Mouse (Mus musculus): ENCODE data around the gene Iqcf3. TPM values are rescaled to one million over a fixed set of nuclear protein-coding genes. Genes with fewer than 3 reads are reported as not detected.
"Not testable (repeated sequence)": the region's sequence is repeated elsewhere in the genome, so short reads cannot be mapped to it uniquely, and the experiment has no call there.

The Iqcf3 gene
- not detected in 2 replicates for polyA plus RNA-seq (2016; fragmentation: Nextera tagmentation; extraction: Ambion mirVana)

- H3K36me3 ChIP-seq, result no peaks in the 10 kb centered on the region
- no peak within 1 kb of the TSS for H3K9ac ChIP-seq
- no peaks in the 10 kb centered on the region for H3K4me1 ChIP-seq
- H3K9me3 ChIP-seq (replicated peaks), result no peaks in the 10 kb centered on the region
- no peak within 1 kb of the TSS for H3K4me2 ChIP-seq (replicated peaks)
- H3K27me3 ChIP-seq, result no peaks in the 10 kb centered on the region
- ATAC-seq (ENCODE audit: low FRiP score), result no peak
- no peak within 1 kb of the TSS for H3K27ac ChIP-seq
- no peak within 1 kb of the TSS for H3K4me3 ChIP-seq
- 86% methylated on average over 5 of the region's 5 CpGs for WGBS
These were observed at the start of gene Iqcf3 for GRCm38 (mm10) chr9:106561531-106561930. Gene Iqcf3 (minus strand): TSS chr9:106561631.

DNA sequence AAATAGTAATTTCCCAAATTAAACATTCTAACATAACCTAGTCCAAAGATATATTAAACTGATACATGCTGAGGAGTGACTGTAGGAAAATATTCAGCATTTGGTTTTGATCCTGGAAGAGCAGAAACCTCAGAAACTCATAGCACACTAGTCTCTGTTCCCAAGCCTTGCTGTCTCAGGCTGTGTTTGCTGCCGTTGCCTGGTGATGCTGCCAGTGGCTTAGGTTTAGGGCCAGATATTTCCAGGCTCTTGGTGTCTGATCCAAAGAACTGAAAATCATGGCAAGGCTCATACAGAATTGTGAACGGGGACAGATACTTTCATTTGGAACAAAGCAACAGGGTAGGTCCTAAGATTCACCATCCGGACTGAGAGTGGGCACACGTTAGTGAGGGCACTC, 49.3 kb upstream of the Iqcf3 start:
- H3K4me2 ChIP-seq (replicated peaks), result no peak overlapping the region
- H3K4me3 ChIP-seq, result no peak overlapping the region
- H3K27me3 ChIP-seq, result no peaks in the 10 kb centered on the region
- H3K4me1 ChIP-seq, result no peaks in the 10 kb centered on the region
- 89% methylated on average over 4 of the region's 4 CpGs for WGBS
- H3K36me3 ChIP-seq, result no peaks in the 10 kb centered on the region
- no peak overlapping the region for H3K9ac ChIP-seq
- no peak overlapping the region for H3K27ac ChIP-seq
- no peaks in the 10 kb centered on the region for H3K9me3 ChIP-seq (replicated peaks)
- no peak for ATAC-seq (ENCODE audit: low FRiP score)

GRCm38 (mm10) chr9:106600546-106600945, 39.1 kb upstream of the Iqcf3 start:
- no peak for ATAC-seq (ENCODE audit: low FRiP score)
- peaks cover 2% of the 10 kb centered on the region; the same call in 1 of the 2 replicates for H3K4me1 ChIP-seq
- H3K9ac ChIP-seq, result no peak overlapping the region
- no peak overlapping the region for H3K27ac ChIP-seq
- H3K4me2 ChIP-seq (replicated peaks), result no peak overlapping the region
- no peaks in the 10 kb centered on the region for H3K9me3 ChIP-seq (replicated peaks)
- no peak overlapping the region for H3K4me3 ChIP-seq
- no peaks in the 10 kb centered on the region for H3K36me3 ChIP-seq
- 27% methylated on average over 8 of the region's 8 CpGs for WGBS
- H3K27me3 ChIP-seq, result no peaks in the 10 kb centered on the region; the same call in 1 of the 2 replicates

DNA sequence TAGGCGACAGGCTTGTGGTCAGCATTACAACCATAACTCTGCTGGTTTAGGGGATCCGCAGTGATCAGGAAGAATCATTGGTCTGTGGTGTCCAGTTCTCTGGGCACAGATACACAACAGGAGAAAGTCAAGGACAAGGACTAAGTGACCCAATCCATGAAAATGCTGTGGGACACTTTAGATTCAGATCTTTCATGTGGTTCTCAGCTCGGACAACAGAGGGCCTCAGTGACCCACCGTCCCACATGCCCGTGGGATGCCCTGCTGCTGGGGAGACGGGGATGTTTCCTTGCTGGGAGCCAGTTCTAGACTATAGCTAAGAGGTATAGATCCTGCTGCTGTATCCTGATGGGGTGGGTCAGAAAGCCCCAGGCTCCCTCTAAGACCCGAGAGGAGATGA, 37.0 kb upstream of the Iqcf3 start:
- H3K9ac ChIP-seq, result no peak overlapping the region

GRCm38 (mm10) chr9:106595836-106596235, 34.4 kb upstream of the Iqcf3 start:
- peaks cover 3% of the 10 kb centered on the region; the same call in 1 of the 2 replicates for H3K4me1 ChIP-seq
- H3K36me3 ChIP-seq, result no peaks in the 10 kb centered on the region
- ATAC-seq (ENCODE audit: low FRiP score), result no peak
- no peak overlapping the region for H3K4me3 ChIP-seq
- H3K9me3 ChIP-seq (replicated peaks), result no peaks in the 10 kb centered on the region
- WGBS, result 62% methylated on average over 7 of the region's 7 CpGs
- no peak overlapping the region for H3K4me2 ChIP-seq (replicated peaks)
- H3K27me3 ChIP-seq, result no peaks in the 10 kb centered on the region; the same call in 1 of the 2 replicates
- no peak overlapping the region for H3K27ac ChIP-seq
- no peak overlapping the region for H3K9ac ChIP-seq

More for the DNA sequence above, 37.0 kb upstream of the Iqcf3 start:
- Histone ChIP-seq H3K9me3 (replicated peaks) (no peaks in the 10 kb centered on the region), H3K27ac (no peak overlapping the region), H3K36me3 (no peaks in the 10 kb centered on the region), H3K4me3 (no peak overlapping the region), H3K4me2 (replicated peaks) (no peak overlapping the region), H3K4me1 (peaks cover 3% of the 10 kb centered on the region; the same call in 1 of the 2 replicates), H3K27me3 (no peaks in the 10 kb centered on the region; the same call in 1 of the 2 replicates)
- ATAC-seq (ENCODE audit: low FRiP score), result no peak
- 45% methylated on average over 7 of the region's 7 CpGs for WGBS

DNA sequence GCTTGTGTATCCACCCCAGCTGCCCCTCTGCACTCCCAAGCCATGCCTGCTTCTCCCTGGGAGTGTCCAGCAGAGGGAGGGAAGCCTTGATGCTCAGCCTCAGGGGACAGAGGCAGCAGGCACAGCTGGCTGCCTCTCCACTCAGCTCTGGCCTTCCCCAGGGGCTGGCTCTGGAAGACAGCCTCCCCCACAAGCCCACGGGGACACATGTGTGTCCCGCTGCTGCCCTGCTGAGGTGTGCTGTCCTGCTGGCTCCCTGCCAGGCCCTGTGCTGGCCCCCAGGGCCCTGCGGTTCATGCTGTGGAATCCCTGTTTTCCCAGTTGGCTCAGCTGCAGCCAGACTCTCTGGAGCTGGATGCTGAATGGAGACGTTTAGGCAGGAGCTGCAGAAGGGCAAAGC, 34.0 kb upstream of the Iqcf3 start:
- not testable (repeated sequence) for H3K4me3 ChIP-seq; H3K27me3 ChIP-seq; H3K27ac ChIP-seq; H3K4me1 ChIP-seq; H3K4me2 ChIP-seq (replicated peaks); H3K36me3 ChIP-seq; H3K9ac ChIP-seq; H3K9me3 ChIP-seq (replicated peaks)
- WGBS, result 34% methylated on average over 4 of the region's 4 CpGs
- 0 out of 2 replicates have a peak, but pooled peaks have one; percentile 43 for ATAC-seq (ENCODE audit: low FRiP score)

DNA sequence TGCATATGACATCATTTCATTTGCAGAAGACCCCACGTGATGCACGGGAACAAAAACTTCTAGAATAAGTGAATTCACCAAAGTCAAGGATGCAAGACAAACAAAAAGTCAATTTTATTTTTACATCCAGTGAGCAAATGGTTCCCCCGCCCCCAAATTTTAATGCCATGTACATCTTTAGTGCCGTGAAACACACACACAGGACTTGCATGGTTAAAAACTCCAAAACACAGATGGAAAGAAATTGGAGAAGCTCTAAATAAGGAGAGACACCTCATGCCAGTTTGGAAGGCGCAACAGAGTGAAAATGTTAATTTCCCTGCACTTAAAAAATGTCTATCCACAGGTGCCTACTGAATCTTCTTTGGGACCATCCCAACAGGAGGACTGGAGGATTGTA, 30.7 kb upstream of the Iqcf3 start:
- no peaks in the 10 kb centered on the region for H3K27me3 ChIP-seq
- no peak overlapping the region for H3K9ac ChIP-seq
- H3K4me3 ChIP-seq, result no peak overlapping the region
- no peaks in the 10 kb centered on the region for H3K9me3 ChIP-seq (replicated peaks)
- H3K36me3 ChIP-seq, result no peaks in the 10 kb centered on the region
- H3K4me1 ChIP-seq, result peaks cover 3% of the 10 kb centered on the region; the same call in 1 of the 2 replicates
- ATAC-seq (ENCODE audit: low FRiP score), result no peak
- no peak overlapping the region for H3K27ac ChIP-seq
- 90% methylated on average over 5 of the region's 5 CpGs for WGBS
- H3K4me2 ChIP-seq (replicated peaks), result no peak overlapping the region

DNA sequence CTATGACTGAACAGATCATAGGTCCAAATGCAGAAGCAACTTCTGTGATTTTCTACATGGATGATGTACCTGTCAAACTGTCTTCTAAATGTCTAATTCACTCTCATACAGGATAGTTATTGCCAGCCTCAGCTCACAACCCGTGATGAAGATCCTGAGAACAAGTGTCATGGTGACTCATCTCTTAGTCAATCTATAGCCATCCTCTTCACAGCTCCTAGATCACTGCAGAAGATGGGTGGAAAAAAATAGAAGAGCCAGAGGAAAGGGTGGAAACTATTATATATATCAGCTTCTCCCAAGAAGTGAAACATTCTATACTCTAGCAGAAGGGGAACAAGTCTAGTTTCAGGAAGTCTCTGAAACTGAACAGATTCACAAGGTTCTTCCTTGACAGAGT, 21.1 kb upstream of the Iqcf3 start:
- no peaks in the 10 kb centered on the region for H3K9me3 ChIP-seq (replicated peaks)
- H3K9ac ChIP-seq, result no peak overlapping the region
- 73% methylated on average over 1 of the region's 1 CpGs for WGBS
- H3K4me3 ChIP-seq, result no peak overlapping the region
- no peaks in the 10 kb centered on the region for H3K27me3 ChIP-seq
- no peaks in the 10 kb centered on the region for H3K4me1 ChIP-seq
- H3K4me2 ChIP-seq (replicated peaks), result no peak overlapping the region
- ATAC-seq (ENCODE audit: low FRiP score), result no peak
- no peaks in the 10 kb centered on the region for H3K36me3 ChIP-seq
- H3K27ac ChIP-seq, result no peak overlapping the region

GRCm38 (mm10) chr9:106580016-106580415, 18.6 kb upstream of the Iqcf3 start:
- H3K27ac ChIP-seq, result no peak overlapping the region
- WGBS, result 86% methylated on average over 7 of the region's 7 CpGs
- ATAC-seq (ENCODE audit: low FRiP score), result no peak

DNA sequence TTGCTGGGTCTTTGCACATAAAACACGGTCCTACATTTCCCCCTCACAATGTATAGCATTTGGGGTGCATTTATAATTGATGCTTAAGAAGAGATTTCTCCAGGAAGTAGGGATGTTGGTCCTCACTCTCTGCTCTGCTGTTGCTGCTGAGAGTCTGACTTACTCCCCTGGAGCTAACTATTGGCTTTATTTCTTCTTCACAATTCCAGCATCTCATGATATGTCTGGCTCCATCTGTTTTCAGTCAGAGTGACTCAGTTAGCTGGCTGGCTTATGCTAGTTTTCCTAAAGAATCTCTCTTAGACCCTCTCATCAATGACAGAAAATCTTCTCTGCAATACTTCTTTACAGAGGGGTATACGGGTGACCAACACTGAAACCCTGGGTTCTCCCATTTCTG, 14.7 kb upstream of the Iqcf3 start:
- H3K9ac ChIP-seq, result no peak overlapping the region
- 92% methylated on average over 2 of the region's 2 CpGs for WGBS
- H3K4me1 ChIP-seq, result no peaks in the 10 kb centered on the region

More at GRCm38 (mm10) chr9:106580016-106580415, 18.6 kb upstream of the Iqcf3 start:
- H3K36me3 ChIP-seq, result no peaks in the 10 kb centered on the region
- no peak overlapping the region for H3K4me3 ChIP-seq
- H3K27me3 ChIP-seq, result no peaks in the 10 kb centered on the region
- H3K4me2 ChIP-seq (replicated peaks), result no peak overlapping the region
- H3K9me3 ChIP-seq (replicated peaks), result no peaks in the 10 kb centered on the region
- no peaks in the 10 kb centered on the region for H3K4me1 ChIP-seq
- H3K9ac ChIP-seq, result no peak overlapping the region

GRCm38 (mm10) chr9:106573366-106573765, 11.9 kb upstream of the Iqcf3 start:
- 88% methylated on average over 5 of the region's 5 CpGs for WGBS
- H3K4me2 ChIP-seq (replicated peaks), result no peak overlapping the region
- no peak overlapping the region for H3K4me3 ChIP-seq
- H3K27me3 ChIP-seq, result no peaks in the 10 kb centered on the region
- no peaks in the 10 kb centered on the region for H3K36me3 ChIP-seq
- no peaks in the 10 kb centered on the region for H3K9me3 ChIP-seq (replicated peaks)
- H3K27ac ChIP-seq, result no peak overlapping the region
- H3K9ac ChIP-seq, result no peak overlapping the region
- ATAC-seq (ENCODE audit: low FRiP score), result no peak
- H3K4me1 ChIP-seq, result no peaks in the 10 kb centered on the region

More for the DNA sequence above, 14.7 kb upstream of the Iqcf3 start:
- Histone ChIP-seq H3K27me3 (no peaks in the 10 kb centered on the region), H3K27ac (no peak overlapping the region), H3K4me3 (no peak overlapping the region), H3K9me3 (replicated peaks) (no peaks in the 10 kb centered on the region), H3K4me2 (replicated peaks) (no peak overlapping the region), H3K36me3 (no peaks in the 10 kb centered on the region)
- ATAC-seq (ENCODE audit: low FRiP score), result no peak

DNA sequence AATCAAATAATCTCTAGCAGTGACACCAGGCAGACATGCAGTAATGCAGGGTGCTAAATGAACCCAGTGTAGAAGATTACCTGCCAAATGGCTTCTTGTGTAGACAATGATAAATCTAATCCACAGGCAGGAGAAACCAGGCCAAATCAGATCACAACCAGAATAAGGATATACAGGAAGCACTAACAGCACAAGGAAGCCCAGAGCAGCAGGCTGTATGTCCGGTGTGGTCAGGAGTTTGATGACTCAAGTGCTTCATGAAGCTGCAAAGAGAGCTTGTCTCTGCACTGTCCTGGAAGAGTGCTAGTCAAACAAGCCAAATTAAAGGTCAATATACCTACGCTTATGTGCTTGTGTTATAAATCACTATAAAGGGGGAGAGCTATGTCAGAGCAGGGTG, 10.8 kb upstream of the Iqcf3 start:
- no peaks in the 10 kb centered on the region for H3K27me3 ChIP-seq
- no peak overlapping the region for H3K4me2 ChIP-seq (replicated peaks)
- H3K36me3 ChIP-seq, result no peaks in the 10 kb centered on the region
- no peaks in the 10 kb centered on the region for H3K9me3 ChIP-seq (replicated peaks)
- H3K4me1 ChIP-seq, result no peaks in the 10 kb centered on the region
- H3K4me3 ChIP-seq, result no peak overlapping the region
- ATAC-seq (ENCODE audit: low FRiP score), result no peak
- H3K27ac ChIP-seq, result no peak overlapping the region
- no peak overlapping the region for H3K9ac ChIP-seq
- WGBS, result 94% methylated on average over 2 of the region's 2 CpGs

DNA sequence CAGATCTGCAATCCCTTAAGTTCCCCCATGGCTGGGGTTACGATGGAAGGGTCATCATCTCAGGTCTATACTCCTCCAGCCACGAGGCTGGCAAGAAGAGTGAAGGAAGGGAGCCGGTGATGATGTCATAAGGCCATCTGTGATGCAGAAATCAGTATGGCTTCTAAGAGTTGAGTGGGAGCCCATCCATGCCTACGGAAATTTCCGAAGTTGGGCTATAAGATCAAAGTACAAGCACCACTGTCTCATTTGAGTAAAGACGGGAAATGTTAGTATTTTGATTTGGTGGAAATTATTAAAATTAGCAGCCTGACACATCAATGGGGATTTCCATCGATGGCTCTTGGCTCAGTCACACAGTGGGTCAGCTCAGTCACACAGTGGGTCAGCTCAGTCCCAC, 9.5 kb upstream of the Iqcf3 start, which contains the start of gene Iqcf4:
TSS of gene Iqcf4 (minus strand) at position 101 of the 400 bp plus-strand sequence.
- WGBS, result 85% methylated on average over 7 of the region's 7 CpGs
- no peaks in the 10 kb centered on the region for H3K36me3 ChIP-seq
- H3K27ac ChIP-seq, result no peak within 1 kb of the TSS
- no peak within 1 kb of the TSS for H3K4me2 ChIP-seq (replicated peaks)
- H3K9ac ChIP-seq, result no peak within 1 kb of the TSS
- no peak for ATAC-seq (ENCODE audit: low FRiP score)
- no peaks in the 10 kb centered on the region for H3K4me1 ChIP-seq
- H3K9me3 ChIP-seq (replicated peaks), result no peaks in the 10 kb centered on the region
- H3K4me3 ChIP-seq, result no peak within 1 kb of the TSS
- no peaks in the 10 kb centered on the region for H3K27me3 ChIP-seq

Data from hindbrain, embryonic 12.5 days (tissue).